Mouse (Mus musculus): ENCODE measurements around the gene Mucl3.
A peak's percentile ranks its signal among the peaks of the same experiment; 100 is the strongest.

The Mucl3 gene

DNA sequence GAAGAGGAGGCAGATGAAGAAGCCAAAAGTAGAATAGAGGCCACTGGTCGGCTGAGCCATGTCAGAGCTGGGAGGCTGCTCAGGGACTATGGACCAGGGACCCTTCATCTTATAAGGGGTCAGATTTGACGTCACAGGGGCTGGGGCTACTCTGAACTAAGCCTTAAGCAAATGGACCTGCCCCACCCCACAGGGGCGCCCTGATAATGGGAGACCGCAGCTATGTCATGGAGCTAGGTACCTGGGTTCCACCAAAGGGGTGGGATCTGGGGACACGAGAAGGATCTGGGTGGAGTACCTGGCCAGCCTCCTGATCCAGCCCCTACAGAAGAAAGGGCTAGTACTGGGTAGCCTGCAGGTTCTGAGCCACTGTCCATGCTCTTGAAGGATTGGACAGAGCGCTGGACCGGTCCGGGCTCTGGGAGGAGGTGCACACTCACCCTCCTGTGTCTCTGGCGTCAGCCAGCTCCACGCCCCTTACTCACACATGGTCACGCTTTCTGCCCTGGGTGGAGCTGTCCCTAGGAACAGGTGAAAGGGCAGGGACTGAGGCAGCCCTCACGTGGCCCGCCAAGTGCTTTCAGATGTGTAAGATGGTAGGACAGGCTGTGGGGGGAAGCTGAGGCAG, at the start of gene Mucl3:
Mucl3 (minus strand) TSS at position 87 of the 628 bp plus-strand sequence.
- DNase-seq (ENCODE audit: low read depth), result no peak

DNA sequence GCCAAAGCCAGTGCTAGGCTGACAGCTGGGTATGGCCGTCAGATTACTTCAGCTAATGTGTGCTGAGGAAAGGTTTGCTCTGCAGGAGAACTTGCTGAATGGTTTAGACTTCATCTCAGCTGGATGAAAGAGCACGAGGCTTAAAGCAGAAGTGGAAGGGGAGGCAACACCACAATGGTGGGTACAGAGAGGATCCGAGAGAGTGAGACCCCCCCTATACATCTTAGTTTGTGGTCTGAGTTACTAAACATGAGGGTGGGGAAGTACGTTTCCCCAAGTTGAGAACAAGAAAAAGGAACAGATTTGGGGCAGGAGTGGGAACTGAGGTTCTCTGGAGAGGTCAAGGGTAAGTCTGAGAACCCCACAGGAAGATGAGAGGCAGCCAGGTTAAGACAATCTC, 48.9 kb upstream of the Mucl3 start:
- no peak for DNase-seq (ENCODE audit: low read depth)

DNA sequence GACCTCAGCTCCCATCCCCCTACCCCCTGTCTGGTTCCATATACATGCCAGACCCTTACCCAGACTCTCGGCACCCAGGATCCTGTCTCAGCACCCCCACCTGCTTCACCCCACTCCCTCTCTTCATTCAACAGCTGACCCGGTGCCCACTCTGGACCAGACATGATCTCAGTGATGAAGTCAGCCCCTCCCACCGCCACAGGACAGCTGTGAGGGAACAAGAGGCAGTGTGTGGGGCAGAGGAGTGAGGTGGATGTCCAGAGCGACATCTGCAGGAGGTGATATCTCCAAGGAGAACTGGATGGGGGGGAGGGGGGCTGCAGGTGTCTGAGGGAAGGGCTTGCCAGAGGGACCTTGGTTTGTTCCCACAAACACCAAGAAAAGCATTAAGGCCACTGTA, 48.3 kb upstream of the Mucl3 start:
- DNase-seq (ENCODE audit: low read depth), result no peak

DNA sequence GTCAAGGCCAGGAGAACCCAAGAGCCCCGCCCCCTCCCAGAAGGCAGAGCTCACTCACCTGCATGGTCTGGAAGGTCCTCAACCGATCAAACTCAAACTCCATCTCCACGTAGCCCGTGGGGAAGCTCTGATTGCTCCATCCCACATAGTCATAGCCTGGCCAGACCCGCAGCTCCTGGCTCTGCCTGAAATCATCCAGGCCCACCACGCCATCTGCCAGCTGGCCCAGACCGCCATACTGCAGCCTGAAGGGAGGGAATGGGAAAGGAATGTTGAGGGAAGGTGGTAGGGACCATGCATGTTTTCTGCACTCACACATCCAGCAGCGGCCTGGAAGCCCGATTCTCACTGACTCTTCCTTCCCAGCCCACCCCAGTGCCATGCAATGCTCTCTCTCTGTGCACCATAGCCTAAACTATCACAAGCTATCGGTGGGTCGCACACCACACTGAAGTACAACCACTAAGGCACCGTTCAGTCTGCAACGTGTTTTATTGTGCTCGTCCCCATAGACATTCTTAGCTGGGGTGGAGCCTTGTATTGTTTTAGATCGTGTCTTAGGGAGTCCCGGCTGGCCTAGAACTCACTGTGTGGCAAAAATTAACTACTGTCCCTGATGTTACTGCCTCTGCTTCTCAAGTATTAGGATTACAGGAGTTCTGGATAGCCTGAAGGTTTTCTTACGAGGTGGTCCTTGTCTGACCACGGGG, 46.6 kb upstream of the Mucl3 start:
- no peak for DNase-seq (ENCODE audit: low read depth)

DNA sequence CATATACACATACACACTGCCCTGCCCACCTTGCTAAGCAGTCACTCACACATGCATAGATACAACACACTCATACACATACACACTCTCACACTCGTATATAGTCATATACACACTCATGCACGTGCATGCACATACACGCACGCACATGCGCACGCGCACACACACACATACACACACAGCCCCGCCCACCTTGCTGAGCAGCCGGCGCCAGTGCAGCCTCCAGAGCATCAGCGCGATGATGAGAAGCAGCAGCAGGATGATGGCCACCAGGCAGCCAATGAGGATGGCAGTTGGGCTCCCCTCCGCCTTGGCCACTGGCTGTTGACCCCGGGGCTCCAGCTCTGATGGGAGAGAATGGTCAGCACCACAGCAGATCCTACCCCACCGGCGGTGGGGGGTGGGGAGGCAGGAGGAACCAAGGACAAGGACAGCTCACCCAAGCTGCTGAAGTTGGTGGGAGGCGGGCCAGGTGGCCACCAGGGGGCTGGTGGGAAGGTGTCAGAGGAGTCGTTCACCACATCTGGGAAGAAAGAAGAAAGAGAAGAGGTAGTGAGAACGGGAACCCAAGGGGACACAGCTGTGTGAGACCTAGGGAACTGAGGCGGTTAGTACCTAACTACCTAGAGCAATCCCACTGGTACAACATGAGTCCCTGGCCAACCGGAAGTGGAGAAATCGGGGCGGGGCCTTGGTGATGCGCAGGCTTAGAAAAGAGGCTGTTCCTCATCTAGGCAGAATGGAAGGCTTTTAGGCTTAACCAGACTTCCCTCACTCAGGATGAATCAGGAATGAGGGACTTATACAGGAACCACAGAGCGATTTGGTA, 45.1 kb upstream of the Mucl3 start:
- DNase-seq (ENCODE audit: low read depth), result no peak

DNA sequence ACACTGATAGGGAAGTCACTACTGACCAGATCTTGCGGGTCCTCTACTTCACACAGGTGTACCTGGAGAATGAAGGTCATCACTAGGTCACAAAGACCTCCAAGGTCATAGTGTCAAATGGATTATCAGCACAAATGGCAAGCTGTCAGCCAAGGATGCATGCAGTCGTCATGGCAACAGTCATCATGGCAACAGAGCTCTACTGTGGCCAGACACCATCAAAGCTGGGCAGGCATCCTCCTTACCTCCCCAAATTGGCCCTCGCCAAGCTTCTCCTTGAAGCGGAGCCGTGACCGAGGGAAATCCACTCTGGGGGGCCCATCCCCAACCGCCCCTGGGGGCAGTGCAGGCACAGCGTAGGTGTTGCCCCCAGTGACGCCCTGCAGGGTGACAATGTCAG, 41.6 kb upstream of the Mucl3 start:
- no peak for DNase-seq (ENCODE audit: low read depth)

DNA sequence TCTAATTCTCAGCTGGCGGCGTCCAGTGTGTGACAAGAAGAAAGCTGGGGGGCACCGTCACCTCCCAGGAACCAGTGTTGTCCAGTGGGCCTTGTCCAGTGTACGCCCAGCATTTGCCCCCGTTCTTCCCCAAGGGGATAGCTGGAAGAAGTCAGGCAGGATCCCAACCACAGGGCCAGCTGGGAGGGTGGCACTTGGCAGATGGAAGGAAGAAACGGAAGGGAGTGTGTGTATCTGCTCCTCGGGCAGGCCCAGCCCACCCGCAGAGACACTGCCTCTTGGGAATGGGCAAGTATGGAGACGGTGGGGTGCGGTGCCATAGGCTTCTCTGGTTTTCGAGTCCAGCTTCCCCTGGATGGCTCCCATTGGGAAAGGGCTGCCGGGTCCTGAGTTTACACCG, 38.5 kb upstream of the Mucl3 start:
- no peak for DNase-seq (ENCODE audit: low read depth)

DNA sequence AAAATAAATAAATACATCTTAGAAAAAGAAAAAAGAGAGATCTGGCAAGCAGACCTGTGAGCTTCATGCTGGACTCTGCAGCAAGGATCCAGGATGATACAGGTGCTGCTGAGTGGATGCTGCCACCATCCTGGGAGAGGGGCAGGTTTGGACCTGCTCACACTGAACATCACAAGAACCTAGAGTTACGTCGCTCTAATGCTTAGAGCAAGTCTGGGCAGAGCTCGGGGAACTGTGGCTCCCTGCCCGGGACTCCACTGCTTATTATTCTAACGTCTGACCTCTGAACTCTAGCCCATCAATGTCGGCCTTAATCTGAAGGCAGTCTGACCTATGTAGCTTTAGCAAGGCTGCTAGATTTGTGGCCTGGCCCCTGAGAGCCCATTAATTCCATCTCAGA, 37.1 kb upstream of the Mucl3 start:
- no peak for DNase-seq (ENCODE audit: low read depth)

DNA sequence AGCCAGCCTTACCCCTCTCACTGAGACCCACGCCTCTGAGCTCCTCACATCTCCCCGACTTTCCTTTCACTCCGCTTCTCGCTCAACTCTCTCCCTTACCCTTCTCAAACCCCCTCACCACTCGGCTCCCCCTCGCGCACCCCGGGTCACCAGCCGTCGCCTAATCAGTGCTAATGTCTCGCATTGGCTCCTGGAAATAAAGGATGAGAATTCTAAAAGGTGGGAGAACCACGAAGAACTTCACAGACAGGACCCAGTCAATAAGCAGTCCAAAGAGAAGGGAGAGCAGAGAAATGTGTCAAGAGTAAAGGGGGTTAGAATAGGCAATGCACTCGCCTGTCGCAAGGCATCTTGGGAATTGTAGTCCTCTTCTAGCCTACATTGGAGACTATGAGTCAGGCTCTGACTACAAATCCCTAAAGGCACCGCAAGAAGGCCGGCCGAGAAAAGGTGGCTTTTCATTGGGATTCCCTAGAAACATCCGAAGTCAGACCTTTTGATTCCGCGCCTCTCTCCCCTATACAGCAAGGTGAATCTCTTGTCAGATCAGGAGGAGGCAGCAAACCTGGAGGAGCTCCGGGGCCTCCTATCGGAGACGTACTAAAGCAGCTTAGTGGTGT, 30.0 kb upstream of the Mucl3 start, which contains the start of gene Gtf2h4:
Gtf2h4 (minus strand) TSS at position 324 of the 620 bp plus-strand sequence.
- peak; percentile 97 for DNase-seq (ENCODE audit: low read depth)

DNA sequence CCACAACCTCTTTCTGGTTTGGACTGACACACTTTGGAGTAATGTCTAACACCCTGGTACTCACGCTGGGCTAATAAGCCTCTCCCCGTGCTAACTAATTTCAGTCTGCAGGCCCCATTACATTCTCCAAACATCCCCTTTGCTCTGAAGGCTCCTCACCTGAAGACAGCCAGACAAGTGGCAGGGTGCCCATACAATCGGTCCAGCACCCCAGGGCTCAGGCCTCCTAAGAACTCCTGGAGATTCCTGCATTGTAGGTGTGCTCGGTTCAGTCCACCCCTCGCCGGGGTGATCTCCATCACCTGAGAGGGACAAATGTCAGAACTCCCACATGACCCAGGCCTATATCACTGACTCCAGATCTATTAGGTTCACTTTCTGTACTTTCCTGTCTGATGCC, 29.0 kb upstream of the Mucl3 start:
- no peak for DNase-seq (ENCODE audit: low read depth)

DNA sequence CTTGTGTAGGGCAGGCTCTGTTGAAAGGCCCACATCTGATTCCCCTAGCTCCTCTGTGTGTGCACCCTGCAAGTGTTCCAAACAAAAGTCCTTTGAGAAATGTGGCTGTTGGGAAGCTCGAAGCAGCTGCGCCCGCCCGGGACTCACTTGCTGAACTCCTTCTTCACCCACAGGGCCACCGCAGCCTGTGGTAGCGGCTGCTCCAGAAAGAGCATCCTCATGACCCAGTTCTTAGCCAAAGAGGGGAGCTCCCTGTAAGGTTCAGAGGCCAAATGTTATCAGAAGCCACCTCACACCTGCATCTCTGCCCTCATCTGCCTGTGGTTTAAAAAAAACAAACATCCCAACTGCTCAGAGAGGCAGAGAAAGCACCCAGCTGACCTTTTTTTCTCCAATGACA, 28.4 kb upstream of the Mucl3 start:
- DNase-seq (ENCODE audit: low read depth), result no peak

DNA sequence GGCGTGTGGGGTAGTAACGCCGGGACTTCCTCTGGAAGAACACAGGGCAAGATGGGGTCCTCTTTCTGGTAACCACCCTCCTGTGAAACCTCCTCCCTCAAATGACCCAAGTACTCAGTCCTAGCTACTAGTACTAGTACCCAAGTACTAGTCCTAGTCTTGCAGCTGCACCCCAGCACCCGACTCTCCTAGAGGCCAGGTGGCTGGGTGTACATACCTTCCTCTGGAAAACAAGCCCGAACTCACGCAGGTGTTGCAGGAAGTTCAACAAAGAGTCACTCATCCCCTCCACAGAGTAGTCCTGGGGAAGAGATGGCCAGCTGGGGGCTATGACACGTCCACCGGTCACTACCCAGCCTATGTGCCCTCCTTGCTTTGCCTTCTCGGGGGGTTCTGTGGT, 26.2 kb upstream of the Mucl3 start:
- no peak for DNase-seq (ENCODE audit: low read depth)

DNA sequence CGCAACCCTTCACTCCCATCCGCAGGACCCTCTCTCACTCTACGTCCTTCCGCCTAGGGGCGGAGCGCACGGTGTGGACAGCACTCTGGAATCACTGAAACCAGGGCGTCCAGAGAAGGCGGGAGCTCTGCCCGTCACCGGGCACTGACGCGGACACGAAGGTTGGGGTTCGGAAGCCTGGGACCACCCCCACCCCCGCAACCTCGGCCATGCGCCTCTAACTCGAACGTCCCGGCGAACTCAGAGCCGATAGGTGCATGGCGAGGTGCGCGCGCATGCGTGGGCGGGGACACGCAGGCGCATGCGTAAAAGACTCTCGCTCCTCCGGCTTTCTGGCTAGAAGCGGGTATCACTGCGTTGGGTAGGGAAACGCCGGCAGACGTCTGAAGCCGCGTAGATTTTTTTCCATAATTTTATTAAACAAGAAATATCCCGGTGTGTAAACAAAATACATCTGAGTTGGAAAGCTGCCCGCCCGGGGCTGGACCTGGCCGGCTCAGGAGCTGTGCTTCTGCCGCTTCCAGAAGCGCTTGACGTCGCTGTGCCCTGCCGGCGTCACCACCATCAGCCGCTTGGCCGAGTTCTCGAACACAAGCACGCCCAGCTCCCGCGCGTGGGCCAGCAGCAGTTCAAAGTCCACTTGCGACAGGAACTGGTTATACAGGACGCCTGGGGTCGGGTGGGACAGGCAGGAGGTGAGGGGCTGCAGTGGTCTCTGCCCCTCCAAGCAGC, 24.0 kb upstream of the Mucl3 start, which contains the start of gene Vars2:
Vars2 (minus strand) TSS at position 259 of the 732 bp plus-strand sequence.
- peak; percentile 98 for DNase-seq (ENCODE audit: low read depth)

DNA sequence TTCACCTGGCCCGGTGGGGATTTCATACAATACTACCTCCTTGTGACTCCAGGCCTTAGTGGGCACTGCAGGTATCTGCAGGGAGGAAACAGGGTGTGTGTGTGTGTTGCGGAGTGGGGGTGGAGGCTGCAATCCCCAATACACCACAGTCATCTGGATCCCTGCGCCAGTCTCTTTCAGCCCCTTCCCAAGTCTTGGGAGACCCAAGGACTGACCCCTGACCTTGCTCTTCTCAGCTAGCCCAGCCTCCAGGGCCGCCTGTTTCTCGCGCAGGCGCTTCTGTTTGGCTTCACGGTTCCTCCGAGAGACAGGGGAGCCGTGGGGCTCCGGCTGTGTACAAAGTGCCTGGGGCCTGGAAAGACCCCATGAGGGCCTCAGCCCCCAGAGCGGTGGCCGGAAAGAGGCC, 23.4 kb upstream of the Mucl3 start:
- DNase-seq (ENCODE audit: low read depth), result no peak

DNA sequence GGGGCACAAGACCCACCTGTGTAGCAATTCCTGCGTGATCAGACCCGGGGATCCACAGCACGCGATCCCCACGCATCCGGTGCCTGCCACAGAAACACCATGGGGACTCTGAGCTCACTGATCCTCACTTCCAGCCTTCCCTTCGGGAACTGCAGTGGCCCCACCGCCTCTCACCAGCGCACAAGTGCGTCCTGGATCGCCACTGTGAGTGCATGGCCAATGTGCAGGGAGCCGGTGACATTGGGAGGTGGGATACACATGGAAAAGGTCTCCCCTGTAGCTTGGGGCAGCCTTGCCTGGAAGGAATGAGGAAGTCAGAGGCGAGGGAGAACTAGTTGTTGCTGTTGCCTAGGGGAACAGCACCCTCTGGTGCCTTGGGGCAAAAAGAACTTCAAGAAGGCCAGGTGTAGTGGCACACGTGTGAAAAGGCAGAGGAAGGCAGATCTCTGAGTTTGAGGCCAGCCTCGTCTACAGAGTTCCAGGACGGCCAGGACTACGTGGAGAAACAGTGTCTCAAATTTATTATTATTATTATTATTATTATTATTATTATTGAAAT, 22.5 kb upstream of the Mucl3 start:
- DNase-seq (ENCODE audit: low read depth), result peak; percentile 90

DNA sequence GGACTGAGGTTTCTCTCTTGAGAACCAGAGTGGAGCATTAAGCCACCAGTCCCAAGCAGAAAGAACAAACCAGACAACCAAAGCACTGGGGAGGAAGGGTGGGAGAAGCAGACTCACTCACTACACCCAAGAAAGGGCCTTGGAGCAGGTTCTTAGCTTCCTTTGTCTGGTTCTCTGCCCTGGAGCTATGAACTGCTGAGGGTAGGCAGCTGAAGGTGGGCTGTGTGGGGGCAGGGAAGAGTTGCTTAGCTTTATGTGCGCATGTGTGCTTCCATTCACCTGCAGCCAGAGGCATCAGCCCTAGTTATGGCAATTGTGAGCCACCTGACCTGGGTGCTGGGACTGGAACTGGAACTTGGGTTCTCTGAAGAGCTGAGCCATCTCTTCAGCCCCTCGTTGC, 9.6 kb upstream of the Mucl3 start:
- no peak for DNase-seq (ENCODE audit: low read depth)

DNA sequence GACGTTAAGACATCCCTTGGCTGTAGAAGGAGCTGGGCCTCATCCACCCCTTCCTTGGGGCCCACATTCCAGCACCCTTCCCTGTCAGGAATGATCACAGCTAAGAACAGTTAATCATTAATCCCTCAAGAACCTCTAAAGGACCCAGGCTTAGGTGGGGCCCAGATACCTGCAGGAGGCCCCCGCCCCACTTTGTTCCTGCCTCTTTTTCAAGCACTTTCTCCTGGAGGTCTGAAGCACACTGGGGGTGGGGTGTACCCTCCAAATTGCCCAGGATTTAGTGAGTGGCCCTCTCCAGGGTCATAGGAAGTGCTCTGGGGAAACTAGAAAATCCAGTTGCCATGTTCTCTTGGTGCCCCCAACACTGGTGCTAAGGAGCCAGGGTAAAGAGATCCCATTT, 5.9 kb upstream of the Mucl3 start:
- no peak for DNase-seq (ENCODE audit: low read depth)

DNA sequence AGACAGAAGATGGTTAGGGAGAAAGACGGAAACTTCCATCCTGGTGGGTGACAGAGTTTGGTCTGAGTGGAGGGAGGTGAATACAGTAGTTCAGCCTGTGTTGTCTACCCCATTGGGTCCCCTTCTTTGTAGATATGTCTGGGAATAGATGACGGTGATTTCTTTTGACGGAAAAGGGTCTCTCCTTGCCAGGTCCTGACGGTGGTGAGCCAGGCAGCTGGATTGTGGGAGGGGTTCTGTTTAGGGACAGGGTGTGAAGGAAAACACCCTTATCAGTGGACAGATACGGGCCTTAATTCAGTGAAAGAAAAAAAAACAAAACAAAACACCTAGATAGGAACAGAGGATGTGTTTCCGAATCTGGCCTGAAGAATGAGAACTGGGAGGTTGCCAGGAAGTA, 4.1 kb downstream of the Mucl3 start:
- no peak for DNase-seq (ENCODE audit: low read depth)

DNA sequence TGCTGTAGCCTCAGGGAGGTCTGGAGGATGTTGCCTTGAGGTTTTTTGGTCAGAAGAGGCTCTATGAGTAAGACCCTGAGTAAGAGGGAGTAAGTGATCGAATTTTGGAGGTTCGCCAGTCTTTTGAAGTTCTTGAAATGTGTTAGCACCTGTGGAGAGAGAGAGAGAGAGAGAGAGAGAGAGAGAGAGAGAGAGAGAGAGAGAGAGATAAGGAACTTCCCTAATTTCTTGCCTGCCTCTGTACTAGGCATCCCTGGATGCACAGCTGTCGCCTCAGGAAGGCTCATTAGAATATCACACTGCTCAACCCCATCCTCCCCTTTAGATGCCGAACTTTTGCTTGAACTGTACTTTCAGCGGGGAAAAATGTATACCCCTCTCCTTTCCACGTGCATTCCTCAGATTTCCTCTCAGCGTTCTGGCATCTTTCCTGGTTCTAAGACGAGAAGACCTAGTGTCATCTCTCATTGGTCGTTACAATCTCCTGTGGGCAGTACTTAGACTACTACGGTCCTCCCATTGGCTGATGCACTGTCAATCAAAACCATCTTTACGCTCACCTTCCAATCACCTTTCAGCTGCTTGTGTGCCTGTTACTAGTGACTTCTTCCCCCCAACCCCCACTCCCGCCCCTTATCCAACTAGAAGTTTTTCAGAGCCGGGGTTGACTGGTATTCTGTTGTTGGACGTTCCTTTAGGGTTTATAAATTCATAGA, 4.9 kb downstream of the Mucl3 start:
- DNase-seq (ENCODE audit: low read depth), result peak; percentile 98

DNA sequence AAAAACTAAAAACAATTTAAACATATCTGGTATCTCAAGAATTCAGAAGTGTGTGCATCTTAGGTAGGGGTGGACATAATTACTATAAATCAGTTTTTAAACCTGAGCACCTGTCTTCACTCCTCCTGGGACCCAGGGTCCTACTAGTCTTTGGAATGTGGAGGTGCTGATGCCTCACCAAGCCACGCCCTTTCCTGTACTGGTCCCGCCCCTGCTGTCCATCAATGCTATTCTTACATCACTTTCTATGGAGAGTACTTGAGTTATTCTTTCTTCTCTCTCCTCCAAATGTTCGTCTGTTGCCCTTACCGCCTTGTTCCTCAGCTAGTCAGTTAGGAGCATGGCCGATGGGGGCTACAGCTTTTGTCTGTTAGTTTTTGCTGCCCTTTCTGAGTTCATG, 7.1 kb downstream of the Mucl3 start:
- DNase-seq (ENCODE audit: low read depth), result peak; percentile 83

DNA sequence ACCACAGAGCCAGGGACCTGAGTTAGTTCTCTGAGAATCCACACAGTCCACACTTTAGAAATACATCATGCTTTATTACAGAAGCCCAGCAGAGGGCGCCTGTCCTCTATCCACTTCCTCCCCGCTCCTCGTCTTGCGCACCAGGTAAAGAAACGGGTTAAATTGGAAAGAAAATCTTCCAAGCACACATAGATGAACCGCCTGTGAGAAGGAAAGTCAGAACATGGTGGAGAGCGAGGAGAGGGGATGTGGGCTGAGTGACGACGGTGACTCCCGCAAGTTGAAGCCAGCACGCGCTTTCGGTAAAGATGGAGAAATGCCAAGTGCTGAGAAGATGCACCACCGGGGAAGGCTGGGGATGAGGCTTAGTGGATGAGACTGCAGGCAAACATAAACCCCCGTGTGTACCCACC, 7.8 kb downstream of the Mucl3 start:
- peak; percentile 95 for DNase-seq (ENCODE audit: low read depth)
